Mouse (Mus musculus) G1E (cell line): Measurements from ENCODE around the gene Chd6. TPM values are rescaled to one million over a fixed set of nuclear protein-coding genes. Genes with fewer than 3 reads are reported as not detected.

Source experiments
- ATAC-seq: 2 replicates; pipeline ENCODE4 v1.8.0; 2016; ENCODE audit warnings: mild to moderate bottlenecking; ENCODE audit not compliant: insufficient number of reproducible peaks, poor library complexity, low FRiP score, severe bottlenecking; ENCODE audit errors: extremely low read depth
- DNase-seq: peaks from one replicate; pipeline ENCODE4 v3.0.0; 2012; ENCODE audit warnings: low spot score
- H3K27me3 ChIP-seq: 2 replicates; pipeline ENCODE4 v1.6.1; 2012; ENCODE audit warnings: mild to moderate bottlenecking, low read length, inconsistent platforms; ENCODE audit not compliant: insufficient read depth
- H3K36me3 ChIP-seq: replicated peaks from 2 replicates; pipeline ENCODE3; 2012; ENCODE audit warnings: mild to moderate bottlenecking, inconsistent platforms
- H3K4me1 ChIP-seq: 2 replicates; pipeline ENCODE4 v1.6.1; 2012; ENCODE audit warnings: low read depth, low read length, inconsistent platforms, mixed read lengths; ENCODE audit not compliant: insufficient read depth
- H3K4me3 ChIP-seq: 2 replicates; pipeline ENCODE4 v1.5.1; 2012; ENCODE audit warnings: low read depth, mild to moderate bottlenecking, inconsistent platforms, low read length, moderate library complexity, mixed read lengths
- H3K9me3 ChIP-seq: replicated peaks from 2 replicates; pipeline ENCODE4 v1.6.1; 2012; ENCODE audit warnings: inconsistent platforms
- CTCF ChIP-seq: IDR thresholded peaks from 2 replicates; pipeline ENCODE4 v1.5.1; 2012; ENCODE audit warnings: low read depth, low read length, inconsistent platforms, mixed read lengths
- GATA1 ChIP-seq: IDR thresholded peaks from 2 replicates; pipeline ENCODE4 v1.6.1; 2012; ENCODE audit warnings: borderline replicate concordance, low read length, inconsistent platforms, mixed read lengths
- GATA2 ChIP-seq: IDR thresholded peaks from 2 replicates; pipeline ENCODE4 v1.6.1; 2012; ENCODE audit warnings: low read depth, low read length, inconsistent platforms, borderline replicate concordance
- POLR2AphosphoS5 ChIP-seq: IDR thresholded peaks from 2 replicates; pipeline ENCODE4 v1.6.1; 2012; ENCODE audit warnings: low read depth, low read length, inconsistent platforms; ENCODE audit not compliant: insufficient replicate concordance
- TAL1 ChIP-seq: conservative IDR thresholded peaks from 2 replicates; pipeline ENCODE4 v1.6.1; 2012; ENCODE audit warnings: low read depth, low read length, inconsistent platforms, mixed read lengths
- polyA plus RNA-seq: library from polyadenylated mRNA; stranded (reverse); fragments of >175 nt; gene quantifications from 2 replicates; pipeline ENCODE4 v1.2.3, GENCODE M21; 2012
- total RNA-seq, 2 experiments: library from RNA; stranded (forward) in 1 of 2; stranded (reverse) in 1 of 2; fragments of 200-1000 nt in 1 of 2; fragments of >200 nt in 1 of 2; fragmentation: Nextera tagmentation in 1 of 2; gene quantifications; 2 replicates each; pipeline ENCODE4 v1.2.3; 2014 to 2017

Chd6 gene
- total and polyA plus RNA-seq, 3 experiments = 9.7 to 79.5 (median 39.1) TPM

GRCm38 (mm10) chr2:160953131-160953873, 155.6 kb downstream of the Chd6 start:
- TF ChIP-seq GATA2 = no peak
- no peak for TF ChIP-seq POLR2AphosphoS5
- TF ChIP-seq CTCF = no peak
- no peak for TF ChIP-seq GATA1
- TF ChIP-seq TAL1 = no peak
- H3K36me3 ChIP-seq = peaks cover 89% of the 10 kb centered on the region
- H3K27me3 ChIP-seq = no peaks in the 10 kb centered on the region
- H3K4me1 ChIP-seq = no peaks in the 10 kb centered on the region
- no peak for ATAC-seq
- H3K4me3 ChIP-seq = no peak overlapping the region
- H3K9me3 ChIP-seq = no peaks in the 10 kb centered on the region
- DNase-seq = no peak

GRCm38 (mm10) chr2:160951595-160951994, 157.3 kb downstream of the Chd6 start:
- DNase-seq (no peak), ATAC-seq (no peak)
- Histone ChIP-seq H3K9me3 (no peaks in the 10 kb centered on the region), H3K4me1 (no peaks in the 10 kb centered on the region), H3K27me3 (no peaks in the 10 kb centered on the region), H3K4me3 (no peak overlapping the region), H3K36me3 (peaks cover 89% of the 10 kb centered on the region)
- TF ChIP-seq TAL1 (no peak), CTCF (no peak), GATA1 (no peak), POLR2AphosphoS5 (no peak)

GRCm38 (mm10) chr2:160942443-160942842, 166.4 kb downstream of the Chd6 start:
- ATAC-seq (no peak), DNase-seq (no peak)
- TF ChIP-seq GATA1 (no peak), POLR2AphosphoS5 (no peak), TAL1 (no peak), GATA2 (no peak), CTCF (no peak)

GRCm38 (mm10) chr2:160940930-160941709, 167.8 kb downstream of the Chd6 start:
- H3K36me3 ChIP-seq = peaks cover 7% of the 10 kb centered on the region

More at GRCm38 (mm10) chr2:160942443-160942842, 166.4 kb downstream of the Chd6 start:
- peaks cover 15% of the 10 kb centered on the region for H3K36me3 ChIP-seq
- no peaks in the 10 kb centered on the region; the same call in none of the 2 replicates for H3K27me3 ChIP-seq
- no peaks in the 10 kb centered on the region for H3K9me3 ChIP-seq
- H3K4me3 ChIP-seq = no peak overlapping the region
- H3K4me1 ChIP-seq = no peaks in the 10 kb centered on the region

GRCm38 (mm10) chr2:160934451-160934850, 174.4 kb downstream of the Chd6 start:
- H3K4me3 ChIP-seq = no peak overlapping the region
- H3K27me3 ChIP-seq = no peaks in the 10 kb centered on the region; the same call in 1 of the 2 replicates
- DNase-seq = no peak
- TF ChIP-seq POLR2AphosphoS5 = no peak
- no peak for TF ChIP-seq GATA1
- no peak for TF ChIP-seq TAL1
- no peak for TF ChIP-seq CTCF
- no peak for TF ChIP-seq GATA2
- peaks cover 3% of the 10 kb centered on the region for H3K9me3 ChIP-seq
- H3K36me3 ChIP-seq = no peaks in the 10 kb centered on the region
- H3K4me1 ChIP-seq = no peaks in the 10 kb centered on the region
- ATAC-seq = no peak

More at GRCm38 (mm10) chr2:160940930-160941709, 167.8 kb downstream of the Chd6 start:
- no peak for ATAC-seq
- TF ChIP-seq CTCF = no peak
- TF ChIP-seq TAL1 = no peak
- no peak for TF ChIP-seq GATA2
- no peak for TF ChIP-seq GATA1
- no peak for TF ChIP-seq POLR2AphosphoS5
- no peaks in the 10 kb centered on the region for H3K9me3 ChIP-seq
- no peak overlapping the region for H3K4me3 ChIP-seq
- DNase-seq = no peak
- H3K4me1 ChIP-seq = no peaks in the 10 kb centered on the region
- H3K27me3 ChIP-seq = no peaks in the 10 kb centered on the region; the same call in none of the 2 replicates

- H3K27me3 ChIP-seq = no peaks in the 10 kb centered on the region; the same call in 1 of the 2 replicates
- TF ChIP-seq GATA2 = no peak
- TF ChIP-seq GATA1 = no peak
- TF ChIP-seq CTCF = no peak
- TF ChIP-seq POLR2AphosphoS5 = no peak
- no peak for TF ChIP-seq TAL1
- H3K4me1 ChIP-seq = no peaks in the 10 kb centered on the region
- H3K4me3 ChIP-seq = no peak overlapping the region
- no peak for DNase-seq
- peaks cover 3% of the 10 kb centered on the region for H3K9me3 ChIP-seq
- no peak for ATAC-seq
- no peaks in the 10 kb centered on the region for H3K36me3 ChIP-seq
Measured at GRCm38 (mm10) chr2:160933890-160934289, 175.0 kb downstream of the Chd6 start.
